Mouse (Mus musculus): ENCODE measurements at regions not wholly inside any gene's neighbourhood (a gene's known extent, or its start where the extent isn't known, plus 50 kb on each side); places are given as distances from the start of the nearest gene placed in this dataset.
A peak's percentile ranks its signal among the peaks of the same experiment; 100 is the strongest.

- no peaks in the 10 kb centered on the region for H3K27me3 ChIP-seq (ENCODE audit: control insufficient read depth, insufficient read depth, low read length)
- H3K36me3 ChIP-seq (ENCODE audit: control insufficient read depth, insufficient read depth, low read length) = no peaks in the 10 kb centered on the region
- no peaks in the 10 kb centered on the region for H3K4me1 ChIP-seq (ENCODE audit: control insufficient read depth, insufficient read depth, insufficient read length, low read length)
- H3K27ac ChIP-seq (ENCODE audit: insufficient read depth, low read depth, low read length) = no peak overlapping the region
- TF ChIP-seq CTCF (IDR thresholded peaks at IDR 0.05; ENCODE audit: extremely low read depth, insufficient read length, insufficient replicate concordance, low read depth, low read length) (no peak), POLR2A (IDR thresholded peaks at IDR 0.05; ENCODE audit: low read depth, low read length) (no peak)
- WGBS = 70% methylated on average over 2 of the region's 2 CpGs
- no peak overlapping the region for H3K4me3 ChIP-seq (ENCODE audit: low read depth, low read length)
These were observed 494.1 kb downstream of the Hao1 start for GRCm38 (mm10) chr2:134059916-134060618.

- Histone ChIP-seq H3K4me1 (ENCODE audit: control insufficient read depth, insufficient read depth, insufficient read length, low read length) (no peaks in the 10 kb centered on the region), H3K4me3 (ENCODE audit: low read depth, low read length) (no peak overlapping the region), H3K27ac (ENCODE audit: insufficient read depth, low read depth, low read length) (no peak overlapping the region), H3K27me3 (ENCODE audit: control insufficient read depth, insufficient read depth, low read length) (no peaks in the 10 kb centered on the region), H3K36me3 (ENCODE audit: control insufficient read depth, insufficient read depth, low read length) (no peaks in the 10 kb centered on the region)
- WGBS = 29% methylated on average over 6 of the region's 6 CpGs
- TF ChIP-seq CTCF (IDR thresholded peaks at IDR 0.05; ENCODE audit: extremely low read depth, insufficient read length, insufficient replicate concordance, low read depth, low read length) (no peak), POLR2A (IDR thresholded peaks at IDR 0.05; ENCODE audit: low read depth, low read length) (no peak)
These were observed 484.5 kb downstream of the Bmp2 start for GRCm38 (mm10) chr2:134036359-134036874.

GRCm38 (mm10) chr2:134029631-134030414 lies 477.9 kb downstream of the Bmp2 start:
- H3K27ac ChIP-seq (ENCODE audit: insufficient read depth, low read depth, low read length) = no peak overlapping the region
- WGBS = 61% methylated on average over 4 of the region's 4 CpGs
- H3K27me3 ChIP-seq (ENCODE audit: control insufficient read depth, insufficient read depth, low read length) = no peaks in the 10 kb centered on the region
- no peaks in the 10 kb centered on the region for H3K36me3 ChIP-seq (ENCODE audit: control insufficient read depth, insufficient read depth, low read length)
- no peaks in the 10 kb centered on the region for H3K4me1 ChIP-seq (ENCODE audit: control insufficient read depth, insufficient read depth, insufficient read length, low read length)
- H3K4me3 ChIP-seq (ENCODE audit: low read depth, low read length) = no peak overlapping the region
- no peak for TF ChIP-seq POLR2A (IDR thresholded peaks at IDR 0.05; ENCODE audit: low read depth, low read length)
- TF ChIP-seq CTCF (IDR thresholded peaks at IDR 0.05; ENCODE audit: extremely low read depth, insufficient read length, insufficient replicate concordance, low read depth, low read length) = peak; percentile 29; the same call in 1 of the 2 replicates

- no peak overlapping the region for H3K4me3 ChIP-seq (ENCODE audit: low read depth, low read length)
- no peak overlapping the region for H3K27ac ChIP-seq (ENCODE audit: insufficient read depth, low read depth, low read length)
- no peaks in the 10 kb centered on the region for H3K27me3 ChIP-seq (ENCODE audit: control insufficient read depth, insufficient read depth, low read length)
- WGBS = 67% methylated on average over 2 of the region's 2 CpGs
- no peaks in the 10 kb centered on the region for H3K4me1 ChIP-seq (ENCODE audit: control insufficient read depth, insufficient read depth, insufficient read length, low read length)
- no peaks in the 10 kb centered on the region for H3K36me3 ChIP-seq (ENCODE audit: control insufficient read depth, insufficient read depth, low read length)
- no peak for TF ChIP-seq CTCF (IDR thresholded peaks at IDR 0.05; ENCODE audit: extremely low read depth, insufficient read length, insufficient replicate concordance, low read depth, low read length)
- no peak for TF ChIP-seq POLR2A (IDR thresholded peaks at IDR 0.05; ENCODE audit: low read depth, low read length)
These were observed 477.2 kb downstream of the Bmp2 start for GRCm38 (mm10) chr2:134029153-134029552.

GRCm38 (mm10) chr2:134017109-134017508 lies 465.1 kb downstream of the Bmp2 start:
- Histone ChIP-seq H3K4me1 (ENCODE audit: control insufficient read depth, insufficient read depth, insufficient read length, low read length) (no peaks in the 10 kb centered on the region), H3K27ac (ENCODE audit: insufficient read depth, low read depth, low read length) (no peak overlapping the region)

GRCm38 (mm10) chr2:134003146-134003545 lies 451.2 kb downstream of the Bmp2 start:
- no peaks in the 10 kb centered on the region for H3K36me3 ChIP-seq (ENCODE audit: control insufficient read depth, insufficient read depth, low read length)
- H3K27ac ChIP-seq (ENCODE audit: insufficient read depth, low read depth, low read length) = no peak overlapping the region
- TF ChIP-seq POLR2A (IDR thresholded peaks at IDR 0.05; ENCODE audit: low read depth, low read length) = no peak
- no peak for TF ChIP-seq CTCF (IDR thresholded peaks at IDR 0.05; ENCODE audit: extremely low read depth, insufficient read length, insufficient replicate concordance, low read depth, low read length)
- no peak overlapping the region for H3K4me3 ChIP-seq (ENCODE audit: low read depth, low read length)
- WGBS = 48% methylated on average over 1 of the region's 1 CpGs
- H3K27me3 ChIP-seq (ENCODE audit: control insufficient read depth, insufficient read depth, low read length) = no peaks in the 10 kb centered on the region
- no peaks in the 10 kb centered on the region for H3K4me1 ChIP-seq (ENCODE audit: control insufficient read depth, insufficient read depth, insufficient read length, low read length)

More at GRCm38 (mm10) chr2:134017109-134017508, 465.1 kb downstream of the Bmp2 start:
- H3K4me3 ChIP-seq (ENCODE audit: low read depth, low read length) = no peak overlapping the region
- no peaks in the 10 kb centered on the region for H3K27me3 ChIP-seq (ENCODE audit: control insufficient read depth, insufficient read depth, low read length)
- no peak for TF ChIP-seq POLR2A (IDR thresholded peaks at IDR 0.05; ENCODE audit: low read depth, low read length)
- TF ChIP-seq CTCF (IDR thresholded peaks at IDR 0.05; ENCODE audit: extremely low read depth, insufficient read length, insufficient replicate concordance, low read depth, low read length) = peak; percentile 30; the same call in 1 of the 2 replicates
- no peaks in the 10 kb centered on the region for H3K36me3 ChIP-seq (ENCODE audit: control insufficient read depth, insufficient read depth, low read length)

GRCm38 (mm10) chr2:133994742-133995141 lies 442.8 kb downstream of the Bmp2 start:
- no peaks in the 10 kb centered on the region for H3K27me3 ChIP-seq (ENCODE audit: control insufficient read depth, insufficient read depth, low read length)
- no peak overlapping the region for H3K4me3 ChIP-seq (ENCODE audit: low read depth, low read length)
- TF ChIP-seq CTCF (IDR thresholded peaks at IDR 0.05; ENCODE audit: extremely low read depth, insufficient read length, insufficient replicate concordance, low read depth, low read length) (no peak), POLR2A (IDR thresholded peaks at IDR 0.05; ENCODE audit: low read depth, low read length) (no peak)
- no peaks in the 10 kb centered on the region for H3K4me1 ChIP-seq (ENCODE audit: control insufficient read depth, insufficient read depth, insufficient read length, low read length)
- 61% methylated on average over 1 of the region's 1 CpGs for WGBS
- no peaks in the 10 kb centered on the region for H3K36me3 ChIP-seq (ENCODE audit: control insufficient read depth, insufficient read depth, low read length)
- no peak overlapping the region for H3K27ac ChIP-seq (ENCODE audit: insufficient read depth, low read depth, low read length)
